Mouse (Mus musculus): Measurements from ENCODE around the gene 2410131K14Rik. TPM values are rescaled to one million over a fixed set of nuclear protein-coding genes. Genes with fewer than 3 reads are reported as not detected.

The 2410131K14Rik gene
- polyA plus RNA-seq, 1 experiment: 5.9 TPM

DNA sequence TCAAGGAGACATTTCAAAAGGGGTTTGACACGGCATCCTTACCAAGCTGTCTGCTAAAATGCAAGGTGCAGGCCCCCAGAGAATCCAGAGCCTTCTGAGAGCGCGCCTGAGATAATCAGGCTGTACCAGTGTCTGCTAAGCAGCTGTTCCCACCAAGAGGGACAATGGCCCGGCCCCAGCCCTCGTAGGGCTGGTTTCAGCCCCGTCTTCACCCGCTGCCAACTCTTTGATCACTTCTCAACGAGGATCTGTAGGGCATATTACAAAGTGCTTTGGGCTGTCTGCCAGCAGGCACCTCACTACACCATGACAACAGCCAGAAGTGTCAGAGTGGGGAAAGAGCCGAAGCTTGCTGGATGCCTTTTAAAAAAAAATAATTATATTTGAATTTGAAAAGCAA is 29.5 kb downstream of the 2410131K14Rik start:
- Histone ChIP-seq H3ac (ENCODE audit: control insufficient read depth, insufficient read length, low read depth) (no peak overlapping the region), H3K79me3 (ENCODE audit: low read depth) (no peaks in the 10 kb centered on the region), H3K27me3 (ENCODE audit: control insufficient read depth, insufficient read depth, insufficient read length) (peaks cover 59% of the 10 kb centered on the region), H3K79me2 (ENCODE audit: control insufficient read depth, insufficient read depth) (no peaks in the 10 kb centered on the region), H3K4me3 (ENCODE audit: insufficient read depth, poor library complexity, severe bottlenecking) (no peak overlapping the region), H3K36me3 (ENCODE audit: control insufficient read depth, insufficient read depth) (no peaks in the 10 kb centered on the region)
- no peak for TF ChIP-seq CTCF (IDR thresholded peaks at IDR 0.05; ENCODE audit: control insufficient read depth, insufficient read depth, insufficient read length)
- no peak for TF ChIP-seq CEBPB (IDR thresholded peaks at IDR 0.05; ENCODE audit: low read depth)
- TF ChIP-seq MYOG (IDR thresholded peaks at IDR 0.05; ENCODE audit: control insufficient read depth, extremely low read depth, insufficient read length): no peak
- no peak for TF ChIP-seq MYOD1 (IDR thresholded peaks at IDR 0.05; ENCODE audit: control insufficient read depth, insufficient read length, low read depth)
- no peak for TF ChIP-seq USF1 (IDR thresholded peaks at IDR 0.05; ENCODE audit: low read depth)
- TF ChIP-seq MAX (IDR thresholded peaks at IDR 0.05): no peak
- TF ChIP-seq FOSL1 (IDR thresholded peaks at IDR 0.05; ENCODE audit: insufficient read depth, low read length, poor library complexity, severe bottlenecking): no peak

DNA sequence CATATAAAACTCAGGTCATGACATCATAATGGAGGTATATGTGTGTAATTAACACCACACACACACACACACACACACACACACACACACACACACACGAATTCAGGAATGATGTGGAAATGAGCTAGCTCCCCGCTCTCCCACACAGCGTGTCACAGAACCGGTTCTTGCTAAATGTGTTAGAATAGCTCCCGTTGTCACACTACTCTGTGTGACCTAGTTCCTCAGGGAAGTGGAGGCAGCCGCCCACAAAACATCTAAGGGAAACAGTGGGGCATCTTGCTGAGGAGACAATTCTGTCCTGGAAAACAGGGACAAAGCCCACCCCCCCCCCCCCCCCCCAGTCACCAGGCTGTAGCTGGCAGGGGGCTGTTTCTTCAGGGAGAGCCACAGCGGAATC is 31.3 kb downstream of the 2410131K14Rik start:
- Histone ChIP-seq H3K27me3 (ENCODE audit: control insufficient read depth, insufficient read depth, insufficient read length) (peaks cover 64% of the 10 kb centered on the region), H3K4me3 (ENCODE audit: insufficient read depth, poor library complexity, severe bottlenecking) (no peak overlapping the region), H3K36me3 (ENCODE audit: control insufficient read depth, insufficient read depth) (no peaks in the 10 kb centered on the region), H3K79me3 (ENCODE audit: low read depth) (no peaks in the 10 kb centered on the region), H3K79me2 (ENCODE audit: control insufficient read depth, insufficient read depth) (no peaks in the 10 kb centered on the region), H3ac (ENCODE audit: control insufficient read depth, insufficient read length, low read depth) (no peak overlapping the region)
- TF ChIP-seq MYOG (IDR thresholded peaks at IDR 0.05; ENCODE audit: control insufficient read depth, extremely low read depth, insufficient read length) (no peak), CEBPB (IDR thresholded peaks at IDR 0.05; ENCODE audit: low read depth) (no peak), CTCF (IDR thresholded peaks at IDR 0.05; ENCODE audit: control insufficient read depth, insufficient read depth, insufficient read length) (no peak), MYOD1 (IDR thresholded peaks at IDR 0.05; ENCODE audit: control insufficient read depth, insufficient read length, low read depth) (no peak), USF1 (IDR thresholded peaks at IDR 0.05; ENCODE audit: low read depth) (no peak), MAX (IDR thresholded peaks at IDR 0.05) (no peak), FOSL1 (IDR thresholded peaks at IDR 0.05; ENCODE audit: insufficient read depth, low read length, poor library complexity, severe bottlenecking) (no peak)

DNA sequence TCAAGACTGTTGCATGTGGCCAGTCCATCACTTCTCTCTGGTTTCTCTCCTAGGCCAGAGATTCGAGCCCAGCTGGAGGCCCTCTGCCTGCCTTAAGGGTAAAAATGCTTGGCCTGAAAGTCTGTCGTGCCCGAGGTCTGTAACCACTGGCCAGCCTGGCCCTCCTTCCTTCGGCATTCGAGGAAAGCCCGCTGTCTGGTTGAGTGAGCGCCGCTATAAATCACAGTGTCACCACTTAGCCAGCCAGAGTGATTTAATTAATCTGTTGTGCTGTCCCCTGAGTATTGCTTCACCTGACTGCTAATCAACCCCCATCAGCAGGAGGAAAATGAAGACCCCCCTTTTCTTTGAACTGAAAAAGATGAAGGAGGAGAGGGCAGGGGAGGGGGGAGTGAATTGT is 31.7 kb downstream of the 2410131K14Rik start:
- no peak overlapping the region for H3K4me3 ChIP-seq (ENCODE audit: insufficient read depth, poor library complexity, severe bottlenecking)
- H3ac ChIP-seq (ENCODE audit: control insufficient read depth, insufficient read length, low read depth): no peak overlapping the region
- H3K36me3 ChIP-seq (ENCODE audit: control insufficient read depth, insufficient read depth): no peaks in the 10 kb centered on the region
- no peaks in the 10 kb centered on the region for H3K79me3 ChIP-seq (ENCODE audit: low read depth)
- H3K79me2 ChIP-seq (ENCODE audit: control insufficient read depth, insufficient read depth): no peaks in the 10 kb centered on the region
- TF ChIP-seq MAX (IDR thresholded peaks at IDR 0.05): no peak
- TF ChIP-seq CEBPB (IDR thresholded peaks at IDR 0.05; ENCODE audit: low read depth): no peak
- no peak for TF ChIP-seq CTCF (IDR thresholded peaks at IDR 0.05; ENCODE audit: control insufficient read depth, insufficient read depth, insufficient read length)
- TF ChIP-seq FOSL1 (IDR thresholded peaks at IDR 0.05; ENCODE audit: insufficient read depth, low read length, poor library complexity, severe bottlenecking): no peak
- no peak for TF ChIP-seq MYOD1 (IDR thresholded peaks at IDR 0.05; ENCODE audit: control insufficient read depth, insufficient read length, low read depth)
- peaks cover 60% of the 10 kb centered on the region for H3K27me3 ChIP-seq (ENCODE audit: control insufficient read depth, insufficient read depth, insufficient read length)

DNA sequence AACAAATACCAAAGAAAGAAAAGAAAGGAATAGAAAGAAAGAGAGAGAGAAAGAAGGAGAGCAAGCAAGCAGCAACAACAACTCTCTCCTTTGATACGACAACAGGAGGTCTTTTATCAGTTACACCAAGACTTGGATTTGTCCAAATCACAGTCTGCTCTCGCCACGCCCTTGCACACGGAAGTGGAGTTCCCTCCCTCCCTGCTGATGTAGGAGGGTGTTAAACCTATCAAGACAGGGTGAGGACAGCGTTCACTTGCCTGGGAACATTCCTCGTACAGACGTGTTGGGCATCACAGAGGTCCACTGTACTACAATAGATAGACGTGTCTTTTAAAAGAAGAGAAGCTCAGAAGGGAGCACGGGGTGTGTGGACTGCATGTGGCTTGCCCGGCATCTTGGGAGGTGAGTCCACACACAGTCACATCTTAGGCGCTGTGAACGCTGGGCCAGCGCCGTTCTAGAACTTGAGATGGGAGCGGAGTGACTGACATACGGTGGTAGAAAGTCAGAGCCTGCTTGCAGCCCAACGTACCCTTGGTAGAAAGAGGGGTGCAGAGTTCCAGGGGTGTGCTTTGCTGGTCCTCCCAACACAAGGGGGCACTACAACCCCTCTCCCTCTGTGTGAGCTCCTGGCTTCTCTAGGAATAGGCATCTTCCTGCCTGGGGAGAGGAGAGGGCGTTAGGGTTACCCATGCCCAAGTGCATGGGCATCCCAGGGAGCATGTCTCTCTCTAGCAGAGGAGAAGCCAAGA is 32.9 kb downstream of the 2410131K14Rik start:
- H3K27me3 ChIP-seq (ENCODE audit: control insufficient read depth, insufficient read depth, insufficient read length): peaks cover 48% of the 10 kb centered on the region
- H3K36me3 ChIP-seq (ENCODE audit: control insufficient read depth, insufficient read depth): no peaks in the 10 kb centered on the region
- no peak for TF ChIP-seq MAX (IDR thresholded peaks at IDR 0.05)
- TF ChIP-seq FOSL1 (IDR thresholded peaks at IDR 0.05; ENCODE audit: insufficient read depth, low read length, poor library complexity, severe bottlenecking): no peak
- TF ChIP-seq CEBPB (IDR thresholded peaks at IDR 0.05; ENCODE audit: low read depth): no peak
- TF ChIP-seq CTCF (IDR thresholded peaks at IDR 0.05; ENCODE audit: control insufficient read depth, insufficient read depth, insufficient read length): no peak
- no peak for TF ChIP-seq MYOD1 (IDR thresholded peaks at IDR 0.05; ENCODE audit: control insufficient read depth, insufficient read length, low read depth)
- no peak for TF ChIP-seq MYOG (IDR thresholded peaks at IDR 0.05; ENCODE audit: control insufficient read depth, extremely low read depth, insufficient read length)
- no peak for TF ChIP-seq USF1 (IDR thresholded peaks at IDR 0.05; ENCODE audit: low read depth)
- H3K4me3 ChIP-seq (ENCODE audit: insufficient read depth, poor library complexity, severe bottlenecking): no peak overlapping the region
- no peaks in the 10 kb centered on the region for H3K79me2 ChIP-seq (ENCODE audit: control insufficient read depth, insufficient read depth)
- H3K79me3 ChIP-seq (ENCODE audit: low read depth): no peaks in the 10 kb centered on the region
- H3ac ChIP-seq (ENCODE audit: control insufficient read depth, insufficient read length, low read depth): no peak overlapping the region

DNA sequence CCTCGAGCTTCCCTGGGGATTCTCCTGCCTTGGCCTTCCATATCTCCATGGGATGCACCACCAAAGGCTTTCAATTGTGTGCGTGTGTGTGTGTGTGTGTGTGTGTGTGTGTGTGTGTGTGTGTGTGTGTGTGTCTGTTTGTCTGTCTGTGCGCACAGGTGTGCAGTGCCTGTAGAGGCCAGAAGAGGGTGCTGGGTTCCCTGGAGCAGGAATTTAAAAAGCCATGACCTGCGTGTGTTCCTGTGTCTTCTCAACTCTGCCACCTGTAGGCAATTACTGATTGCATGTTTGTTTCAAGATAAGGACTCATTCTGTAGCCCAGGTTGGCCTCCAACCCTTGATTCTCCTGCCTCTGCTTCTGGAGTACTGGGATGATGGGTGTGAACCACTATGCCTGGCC is 46.4 kb downstream of the 2410131K14Rik start:
- TF ChIP-seq MYOG (IDR thresholded peaks at IDR 0.05; ENCODE audit: control insufficient read depth, extremely low read depth, insufficient read length) (no peak), CTCF (IDR thresholded peaks at IDR 0.05; ENCODE audit: control insufficient read depth, insufficient read depth, insufficient read length) (no peak), MYOD1 (IDR thresholded peaks at IDR 0.05; ENCODE audit: control insufficient read depth, insufficient read length, low read depth) (no peak), FOSL1 (IDR thresholded peaks at IDR 0.05; ENCODE audit: insufficient read depth, low read length, poor library complexity, severe bottlenecking) (no peak), MAX (IDR thresholded peaks at IDR 0.05) (no peak), USF1 (IDR thresholded peaks at IDR 0.05; ENCODE audit: low read depth) (no peak), CEBPB (IDR thresholded peaks at IDR 0.05; ENCODE audit: low read depth) (no peak)
- Histone ChIP-seq H3K79me2 (ENCODE audit: control insufficient read depth, insufficient read depth) (no peaks in the 10 kb centered on the region), H3K27me3 (ENCODE audit: control insufficient read depth, insufficient read depth, insufficient read length) (no peaks in the 10 kb centered on the region)

More for the DNA sequence above, 46.4 kb downstream of the 2410131K14Rik start:
- Histone ChIP-seq H3ac (ENCODE audit: control insufficient read depth, insufficient read length, low read depth) (no peak overlapping the region), H3K4me3 (ENCODE audit: insufficient read depth, poor library complexity, severe bottlenecking) (no peak overlapping the region), H3K36me3 (ENCODE audit: control insufficient read depth, insufficient read depth) (no peaks in the 10 kb centered on the region), H3K79me3 (ENCODE audit: low read depth) (no peaks in the 10 kb centered on the region)

Data from C2C12 (cell line).